8 mouse cellular contexts compared by ENCODE assay signal in the genomic region with DNA sequence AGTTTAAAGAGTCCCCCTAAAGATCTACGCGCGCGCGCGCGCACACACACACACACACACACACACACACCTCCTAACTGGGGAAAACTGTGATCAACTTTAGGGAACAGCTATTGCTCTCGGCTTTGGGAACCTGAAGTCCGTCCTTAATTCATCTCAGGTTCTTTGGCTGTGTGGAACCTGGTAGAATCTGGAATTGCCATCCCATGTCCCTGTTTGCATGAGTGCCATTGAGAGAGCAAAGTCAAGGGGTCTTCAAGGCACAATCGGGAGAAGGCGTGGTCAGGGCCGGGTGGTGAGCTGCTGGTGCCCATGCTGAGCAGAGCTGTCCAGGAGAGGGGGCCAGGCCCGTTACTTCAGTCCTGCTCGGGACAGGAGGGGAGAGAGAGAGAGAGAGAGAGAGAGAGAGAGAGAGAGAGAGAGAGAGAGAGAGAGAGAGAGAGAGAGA. TPM values are rescaled to one million over a fixed set of nuclear protein-coding genes. Genes with fewer than 3 reads are reported as not detected.
DNase-seq lines count a peak whose midpoint lies in the region; ATAC-seq lines count a peak whose summit lies in the region.

No protein-coding gene starts in this region.

- ATAC-seq in heart, embryonic 11.5 days (replicated peaks; ENCODE audit: insufficient number of reproducible peaks, low FRiP score, low TSS enrichment), result peak; percentile 69; the same call in 1 of the 2 replicates
- peak; percentile 85 for ATAC-seq in forebrain, embryonic 11.5 days (replicated peaks; ENCODE audit: low FRiP score)
- peak; percentile 83 for ATAC-seq in intestine, embryonic 15.5 days
- ATAC-seq in megakaryocyte, adult 5-6 weeks (ENCODE audit: poor library complexity, severe bottlenecking), result peak; percentile 53; the same call in 1 of the 2 replicates

- H3K9me3 ChIP-seq in heart, embryonic 11.5 days (replicated peaks; ENCODE audit: control insufficient read depth, low read length), result no peaks in the 10 kb centered on the region
- no peaks in the 10 kb centered on the region for H3K9me3 ChIP-seq in forebrain, embryonic 11.5 days (ENCODE audit: control insufficient read depth, low read length)
- H3K9me3 ChIP-seq in intestine, embryonic 15.5 days, result no peaks in the 10 kb centered on the region

- peaks cover 18% of the 10 kb centered on the region for H3K4me1 ChIP-seq in heart, embryonic 11.5 days (ENCODE audit: control insufficient read depth, insufficient read depth, low read length)
- peaks cover 4% of the 10 kb centered on the region; the same call in 1 of the 2 replicates for H3K4me1 ChIP-seq in forebrain, embryonic 11.5 days (replicated peaks; ENCODE audit: control insufficient read depth, insufficient read depth, low read length)
- peaks cover 21% of the 10 kb centered on the region for H3K4me1 ChIP-seq in intestine, embryonic 15.5 days (replicated peaks)

- H3K27me3 ChIP-seq in heart, embryonic 11.5 days (ENCODE audit: control insufficient read depth, insufficient read depth, low read length), result no peaks in the 10 kb centered on the region
- H3K27me3 ChIP-seq in forebrain, embryonic 11.5 days (ENCODE audit: control insufficient read depth, insufficient read depth, low read length), result no peaks in the 10 kb centered on the region
- no peaks in the 10 kb centered on the region for H3K27me3 ChIP-seq in intestine, embryonic 15.5 days (replicated peaks)

- H3K4me3 ChIP-seq in heart, embryonic 11.5 days (ENCODE audit: low read depth, low read length), result peak overlapping the region; percentile 84
- peak overlapping the region; percentile 78 for H3K4me3 ChIP-seq in forebrain, embryonic 11.5 days (ENCODE audit: low read depth, low read length)
- peak overlapping the region; percentile 77 for H3K4me3 ChIP-seq in intestine, embryonic 15.5 days (replicated peaks)

- no peak for DNase-seq in heart, adult 11 months
- peak; percentile 77 for DNase-seq in R1 (ENCODE audit: low read depth, low spot score)
- peak; percentile 84 for DNase-seq in forebrain, embryonic 11.5 days (ENCODE audit: low spot score)
- DNase-seq in testis, postnatal 10 days (ENCODE audit: low spot score), result peak; percentile 56
- DNase-seq in layer of hippocampus, adult 9-11 months, result no peak

- H3K4me2 ChIP-seq in heart, embryonic 11.5 days, result peak overlapping the region; percentile 95
- peak overlapping the region; percentile 62 for H3K4me2 ChIP-seq in forebrain, embryonic 11.5 days (ENCODE audit: low read depth, low read length, severe bottlenecking)
- H3K4me2 ChIP-seq in intestine, embryonic 15.5 days (replicated peaks), result peak overlapping the region; percentile 84

- peak overlapping the region; percentile 77 for H3K27ac ChIP-seq in heart, embryonic 11.5 days (ENCODE audit: low read depth, low read length)
- H3K27ac ChIP-seq in forebrain, embryonic 11.5 days (ENCODE audit: low read depth, low read length), result peak overlapping the region; percentile 57; the same call in 1 of the 2 replicates
- 0 out of 2 replicates have a peak overlapping the region, but pooled peaks have one; percentile 32 for H3K27ac ChIP-seq in intestine, embryonic 15.5 days

- peak overlapping the region; percentile 67 for H3K9ac ChIP-seq in heart, embryonic 11.5 days (ENCODE audit: low read depth, low read length)
- peak overlapping the region; percentile 49; the same call in 1 of the 2 replicates for H3K9ac ChIP-seq in forebrain, embryonic 11.5 days (ENCODE audit: low read length)
- peak overlapping the region; percentile 53 for H3K9ac ChIP-seq in intestine, embryonic 15.5 days

- 2% methylated on average over 14 of the region's 14 CpGs for WGBS in heart, embryonic 11.5 days (ENCODE audit: insufficient replicate concordance)
- under 1% methylated on average over 14 of the region's 14 CpGs for WGBS in forebrain, embryonic 11.5 days
- WGBS in intestine, embryonic 15.5 days, result 5% methylated on average over 13 of the region's 14 CpGs

- H3K36me3 ChIP-seq in heart, embryonic 11.5 days (ENCODE audit: control insufficient read depth, insufficient read depth, low read length), result no peaks in the 10 kb centered on the region; the same call in 1 of the 2 replicates
- no peaks in the 10 kb centered on the region; the same call in 1 of the 2 replicates for H3K36me3 ChIP-seq in forebrain, embryonic 11.5 days (ENCODE audit: control insufficient read depth, insufficient read depth, low read length)
- no peaks in the 10 kb centered on the region for H3K36me3 ChIP-seq in intestine, embryonic 15.5 days

RNA-seq across cellular contexts. Expression of gene Cand2, which starts 0.3 kb away (rescaled TPM):
- polyA plus RNA-seq in heart, embryonic 11.5 days (2014; fragmentation: Nextera tagmentation; extraction: Ambion mirVana), result 38.8 and 50.8 TPM in 2 replicates
- 46.4 and 49.8 TPM in 2 replicates for polyA plus RNA-seq in forebrain, embryonic 11.5 days (2014; fragmentation: Nextera tagmentation; extraction: Ambion mirVana)
- polyA plus RNA-seq in intestine, embryonic 15.5 days (2015; fragmentation: Nextera tagmentation; extraction: Ambion mirVana), result 16.8 and 17.2 TPM in 2 replicates
- 0.34 and 0.38 TPM in 2 replicates for total RNA-seq in megakaryocyte, adult 5-6 weeks (2015)
- 0.07 and 0.24 TPM in 2 replicates for total RNA-seq in megakaryocyte, adult 5-6 weeks (2017)

RNA-seq across cellular contexts. Expression of gene Tmem40, which starts 11.8 kb away (rescaled TPM):
- 4.2 and 4.4 TPM in 2 replicates for polyA plus RNA-seq in heart, embryonic 11.5 days (2014; fragmentation: Nextera tagmentation; extraction: Ambion mirVana)
- polyA plus RNA-seq in forebrain, embryonic 11.5 days (2014; fragmentation: Nextera tagmentation; extraction: Ambion mirVana), result 2.2 and 2.6 TPM in 2 replicates
- polyA plus RNA-seq in intestine, embryonic 15.5 days (2015; fragmentation: Nextera tagmentation; extraction: Ambion mirVana), result 0.78 and 1.2 TPM in 2 replicates
- total RNA-seq in megakaryocyte, adult 5-6 weeks (2015), result 7.7 and 12.4 TPM in 2 replicates
- 7.7 and 15.2 TPM in 2 replicates for total RNA-seq in megakaryocyte, adult 5-6 weeks (2017)

RNA-seq across cellular contexts. Expression of gene Rpl32, which starts 34.6 kb away (rescaled TPM):
- 1,431 and 1,576 TPM in 2 replicates for polyA plus RNA-seq in heart, embryonic 11.5 days (2014; fragmentation: Nextera tagmentation; extraction: Ambion mirVana)
- polyA plus RNA-seq in forebrain, embryonic 11.5 days (2014; fragmentation: Nextera tagmentation; extraction: Ambion mirVana), result 1,664 and 1,794 TPM in 2 replicates
- 2,172 and 2,428 TPM in 2 replicates for polyA plus RNA-seq in intestine, embryonic 15.5 days (2015; fragmentation: Nextera tagmentation; extraction: Ambion mirVana)
- total RNA-seq in megakaryocyte, adult 5-6 weeks (2015), result 2,908 and 2,972 TPM in 2 replicates
- 3,179 and 3,683 TPM in 2 replicates for total RNA-seq in megakaryocyte, adult 5-6 weeks (2017)

Comparison
In these comparisons a context has a peak if more than half of its experiments do, and no peak if none do; other contexts are left out.
1. DNase-seq: peak in R1 (single experiment), forebrain, embryonic 11.5 days (single experiment) and testis, postnatal 10 days (single experiment); none in heart, adult 11 months (single experiment) and layer of hippocampus, adult 9-11 months (single experiment).
2. Peak in every context shown above with its lines, with median percentiles within 50 percentile points of each other: ATAC-seq, H3K27ac ChIP-seq, H3K4me2 ChIP-seq, H3K4me3 ChIP-seq and H3K9ac ChIP-seq.